Mouse (Mus musculus) testis, adult 2 months (tissue): ENCODE data around the gene Fam133b.

Experiments
- CTCF ChIP-seq: fragments of 200-500 bp; IDR thresholded peaks from 2 replicates; pipeline ENCODE4 v1.5.1; 2012; ENCODE audit warnings: low read depth, mild to moderate bottlenecking, inconsistent platforms, low read length, moderate library complexity; ENCODE audit not compliant: control insufficient read depth, insufficient read depth, insufficient replicate concordance
- POLR2A ChIP-seq: fragments of 200-500 bp; IDR thresholded peaks from 2 replicates; pipeline ENCODE4 v1.6.1; 2012; ENCODE audit warnings: low read depth, mild to moderate bottlenecking, inconsistent platforms, low read length, moderate library complexity; ENCODE audit not compliant: control insufficient read depth

GRCm38 (mm10) chr5:3497505-3497925 lies 46.1 kb upstream of the Fam133b start:
- TF ChIP-seq CTCF = no peak
- no peak for TF ChIP-seq POLR2A
